Mouse (Mus musculus): ENCODE results near the gene Slc22a12.

Slc22a12 gene

DNA sequence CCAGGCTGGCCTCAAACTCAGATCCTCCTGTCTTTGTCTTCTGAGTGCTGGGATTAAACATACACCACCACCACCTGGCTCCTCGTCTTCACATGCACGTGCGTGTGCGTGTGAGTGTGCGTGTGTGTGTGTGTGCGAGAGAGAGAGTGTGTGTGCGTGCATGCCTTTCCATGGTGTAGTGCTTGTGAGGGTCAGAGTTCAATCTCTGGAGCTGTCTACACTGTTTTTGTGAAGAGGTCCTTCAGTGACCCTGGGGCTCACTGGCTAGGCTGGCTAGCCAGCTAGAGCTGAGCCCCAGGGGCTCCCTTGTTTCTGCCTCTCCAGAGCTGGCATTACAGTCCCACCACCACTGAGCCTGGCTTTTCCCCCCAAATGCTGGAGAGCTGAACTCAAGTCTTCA is 1.3 kb downstream of the Slc22a12 start:
- no peak for DNase-seq (ENCODE audit: low read depth, low spot score)

DNA sequence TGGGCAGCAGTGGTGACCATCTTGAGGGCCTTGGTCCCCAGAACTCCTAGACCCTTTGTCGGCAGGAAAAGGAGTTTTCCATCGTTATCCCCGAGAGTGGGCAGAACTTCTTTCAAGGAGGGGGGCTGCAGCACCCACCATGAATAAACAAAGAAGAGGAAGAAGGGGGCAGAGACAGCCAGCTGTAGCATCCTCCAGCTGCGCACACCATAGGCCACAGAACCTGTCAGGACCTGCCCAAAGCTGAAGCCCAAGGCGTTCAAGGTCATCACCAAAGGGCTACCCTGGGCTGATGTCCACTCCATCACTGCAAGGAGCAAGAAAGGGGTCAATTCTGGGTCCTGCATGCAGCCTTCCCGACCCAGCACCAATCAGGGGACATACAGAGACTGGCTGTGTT is 2.6 kb downstream of the Slc22a12 start:
- DNase-seq (ENCODE audit: low read depth, low spot score) = no peak

DNA sequence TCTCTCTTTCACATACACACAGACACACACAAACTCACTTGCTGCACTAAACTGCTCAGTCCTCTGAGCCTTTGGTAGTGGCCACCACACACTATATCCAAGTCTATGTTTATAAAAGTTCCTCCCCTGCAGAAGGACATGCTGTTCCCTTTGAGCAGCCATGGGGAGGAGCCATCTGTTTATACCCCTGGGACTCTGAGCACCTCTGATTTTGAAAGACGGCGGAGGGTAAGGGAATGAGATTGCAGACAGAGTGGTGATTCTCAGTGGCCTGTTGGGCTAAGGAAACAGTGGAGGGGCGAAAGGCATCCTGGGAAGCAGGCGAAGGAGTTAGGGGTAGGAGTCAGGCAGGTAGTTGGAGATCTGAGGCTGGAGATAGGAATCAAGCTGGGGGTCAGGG is 3.2 kb downstream of the Slc22a12 start:
- DNase-seq (ENCODE audit: low read depth, low spot score) = no peak

DNA sequence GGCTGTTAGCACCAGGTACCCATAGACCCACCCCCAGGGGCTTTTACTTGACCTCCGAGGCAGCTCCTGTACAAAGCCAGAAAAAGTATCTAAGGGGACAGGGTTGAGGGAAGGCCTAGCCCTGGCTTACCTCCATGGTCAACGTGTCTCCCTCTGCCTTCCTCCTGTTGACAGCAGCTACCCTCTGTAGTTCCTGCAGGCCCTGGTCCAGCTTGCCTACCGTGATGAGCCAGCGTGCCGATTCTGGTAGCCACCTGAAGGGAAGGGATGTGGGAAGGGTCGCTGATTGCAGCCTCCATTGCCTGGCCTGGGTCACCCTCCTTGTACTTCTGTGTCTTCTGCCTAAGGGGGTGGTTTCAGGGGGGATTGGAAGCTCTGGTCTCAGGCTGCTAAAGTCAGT is 4.3 kb downstream of the Slc22a12 start:
- no peak for DNase-seq (ENCODE audit: low read depth, low spot score)

GRCm38 (mm10) chr19:6537526-6537925 is 5.3 kb downstream of the Slc22a12 start:
- DNase-seq (ENCODE audit: low read depth, low spot score) = no peak

DNA sequence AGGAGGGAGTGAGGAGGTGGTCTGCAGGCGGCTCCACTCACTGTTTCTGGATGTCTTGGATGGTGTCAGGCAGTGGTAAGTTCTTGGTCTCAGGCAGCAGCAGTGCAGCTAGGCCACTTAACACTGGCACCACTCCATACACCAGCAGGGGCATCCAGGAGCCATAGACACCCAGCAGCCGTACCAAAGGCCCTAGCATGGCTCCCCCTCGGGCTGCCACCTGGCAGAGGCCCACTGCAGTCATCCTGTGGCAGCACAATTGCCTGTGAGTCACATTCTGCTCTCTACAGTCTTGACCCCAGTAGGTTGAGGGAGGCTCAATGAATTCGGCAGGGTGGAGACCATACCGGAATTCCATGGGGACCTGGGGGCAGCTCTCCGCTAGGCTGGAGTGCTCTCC is 6.1 kb downstream of the Slc22a12 start:
- DNase-seq (ENCODE audit: low read depth, low spot score) = no peak

DNA sequence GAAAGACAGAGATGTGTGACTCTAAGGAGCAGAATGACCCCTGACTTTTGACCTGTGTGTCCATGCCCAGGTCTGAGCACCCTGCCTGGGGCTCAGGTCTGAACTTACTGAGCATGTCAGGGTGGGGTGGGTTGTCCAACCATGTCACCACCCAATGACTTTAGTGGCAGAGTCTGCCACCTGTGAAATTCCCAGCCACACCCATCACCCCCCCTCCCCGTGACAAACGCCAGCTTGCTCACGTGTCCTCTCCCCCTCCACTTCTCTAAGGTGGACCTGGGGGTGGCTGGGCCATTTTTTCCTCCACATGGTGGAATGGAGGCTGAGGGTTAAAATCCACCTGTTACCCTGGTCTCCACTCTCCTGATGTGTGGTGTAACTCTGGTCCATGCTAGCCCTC is 6.6 kb downstream of the Slc22a12 start:
- no peak for DNase-seq (ENCODE audit: low read depth, low spot score)

DNA sequence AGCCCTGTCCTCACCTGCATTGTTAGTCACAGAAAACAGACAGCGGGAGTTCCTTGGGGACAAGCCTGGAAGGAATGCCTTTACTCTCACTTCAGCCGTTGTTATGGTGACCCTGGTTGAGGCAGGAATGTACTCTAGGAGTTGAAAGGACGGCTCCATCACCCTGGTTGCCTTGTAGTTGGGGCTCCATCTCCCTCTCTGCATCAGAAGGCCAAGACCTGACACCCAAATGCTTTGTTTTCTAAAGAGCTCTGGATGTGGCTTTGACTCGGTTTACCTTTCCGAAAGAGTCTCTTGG is 8.8 kb downstream of the Slc22a12 start:
- no peak for DNase-seq (ENCODE audit: low read depth, low spot score)

DNA sequence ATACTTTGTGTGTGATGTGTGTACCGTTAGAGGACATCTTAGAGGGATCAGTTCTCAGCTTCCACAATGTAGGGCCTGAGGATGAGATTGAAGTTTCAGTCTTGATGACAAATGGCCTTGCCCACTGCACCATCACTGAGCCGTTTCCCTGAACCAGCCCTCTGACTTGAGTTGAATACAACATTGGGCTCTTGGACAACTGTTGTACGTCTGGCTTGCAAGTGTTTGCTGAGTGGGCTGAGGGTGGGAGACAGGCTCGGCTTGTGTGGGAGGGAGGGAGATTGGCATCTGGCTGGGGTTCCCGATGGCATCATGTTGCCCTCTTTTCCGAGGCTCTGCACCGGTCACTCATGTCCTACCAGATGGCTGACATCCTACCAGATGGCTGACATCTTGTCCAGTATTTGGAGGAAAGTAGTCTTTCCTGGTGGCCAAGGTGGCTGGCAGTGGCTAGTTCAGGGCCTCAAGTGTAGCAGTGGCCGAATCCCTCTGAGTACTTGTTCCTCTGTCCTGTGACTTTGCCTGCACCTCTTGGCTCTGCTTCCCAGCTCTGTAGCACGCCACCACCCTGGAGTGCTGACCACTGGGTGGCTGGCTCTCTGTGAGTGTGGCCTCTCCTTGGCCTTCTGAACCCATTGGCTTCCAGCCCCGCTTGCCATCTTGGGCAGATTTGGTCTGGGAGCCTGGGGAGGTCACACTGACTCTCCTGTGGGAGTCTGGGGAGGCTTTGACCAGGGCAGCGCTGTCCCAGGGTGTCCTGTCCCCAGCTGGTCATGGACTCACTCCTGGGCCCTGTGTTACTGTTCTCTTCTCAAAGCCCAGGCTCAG is 9.3 kb downstream of the Slc22a12 start:
- no peak for DNase-seq (ENCODE audit: low read depth, low spot score)

DNA sequence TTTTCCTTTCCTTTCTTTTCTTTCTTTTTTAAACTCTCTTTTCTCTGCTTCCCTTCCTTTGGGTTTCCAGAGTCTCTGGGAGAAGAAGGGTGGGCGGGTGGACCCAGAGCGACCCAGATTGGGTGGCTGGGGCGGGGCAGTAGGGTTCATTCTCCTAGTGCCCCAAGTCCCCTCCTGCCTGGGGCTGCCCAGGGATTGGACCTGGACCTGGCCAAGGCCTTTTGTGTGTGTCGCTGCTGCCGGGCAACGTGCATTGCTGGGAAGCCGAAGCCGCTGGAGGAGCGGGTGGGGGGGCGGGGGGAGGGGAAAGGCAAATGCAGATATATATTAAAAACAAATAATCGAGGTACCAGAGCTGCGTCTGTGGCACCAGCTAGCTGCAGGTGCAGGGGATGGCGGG is 10.2 kb downstream of the Slc22a12 start:
- no peak for DNase-seq (ENCODE audit: low read depth, low spot score)

GRCm38 (mm10) chr19:6531832-6532471 is 10.9 kb downstream of the Slc22a12 start:
- DNase-seq (ENCODE audit: low read depth, low spot score) = no peak

- DNase-seq (ENCODE audit: low read depth, low spot score) = no peak
Observed at GRCm38 (mm10) chr19:6531011-6531631, 11.7 kb downstream of the Slc22a12 start.

GRCm38 (mm10) chr19:6530359-6530758 is 12.5 kb downstream of the Slc22a12 start:
- DNase-seq (ENCODE audit: low read depth, low spot score) = no peak

DNA sequence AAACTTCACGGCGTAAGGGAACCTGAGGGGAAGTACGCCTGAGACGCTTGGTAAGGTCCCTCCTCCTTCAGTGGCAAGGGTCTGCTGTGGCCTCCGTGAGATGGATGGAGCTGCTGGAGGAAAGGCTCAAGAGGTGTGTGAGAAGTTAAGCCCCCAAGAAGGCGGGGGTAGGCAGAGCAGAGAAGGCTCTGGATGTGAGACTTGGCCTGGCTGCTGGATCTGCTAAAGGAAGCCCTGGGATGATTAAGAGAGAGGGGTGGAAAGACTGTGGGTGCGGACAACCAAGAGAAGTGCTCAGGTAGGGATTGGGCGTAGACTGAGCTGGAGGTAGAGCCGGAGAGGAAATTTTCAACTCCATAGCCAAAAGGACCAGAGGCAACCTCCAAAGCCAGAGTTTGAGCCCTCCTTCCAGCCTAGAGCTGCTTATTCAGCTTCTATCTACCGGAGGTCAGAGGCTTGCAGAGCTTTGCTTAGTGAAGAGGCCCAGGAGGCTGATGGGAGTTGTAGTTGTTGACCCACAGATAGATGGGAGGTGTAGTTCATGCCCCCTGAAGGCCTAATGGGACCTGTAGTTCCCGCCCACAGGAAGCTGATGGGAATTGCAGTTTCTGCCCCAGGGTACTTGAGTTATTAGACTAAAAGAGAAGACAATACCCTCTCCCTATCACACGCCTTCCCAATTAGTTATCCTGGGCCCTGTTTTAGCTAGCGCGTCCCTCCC is 13.4 kb downstream of the Slc22a12 start:
- no peak for DNase-seq (ENCODE audit: low read depth, low spot score)

- no peak for DNase-seq (ENCODE audit: low read depth, low spot score)
Observed at GRCm38 (mm10) chr19:6527839-6528531, 14.8 kb downstream of the Slc22a12 start.

DNA sequence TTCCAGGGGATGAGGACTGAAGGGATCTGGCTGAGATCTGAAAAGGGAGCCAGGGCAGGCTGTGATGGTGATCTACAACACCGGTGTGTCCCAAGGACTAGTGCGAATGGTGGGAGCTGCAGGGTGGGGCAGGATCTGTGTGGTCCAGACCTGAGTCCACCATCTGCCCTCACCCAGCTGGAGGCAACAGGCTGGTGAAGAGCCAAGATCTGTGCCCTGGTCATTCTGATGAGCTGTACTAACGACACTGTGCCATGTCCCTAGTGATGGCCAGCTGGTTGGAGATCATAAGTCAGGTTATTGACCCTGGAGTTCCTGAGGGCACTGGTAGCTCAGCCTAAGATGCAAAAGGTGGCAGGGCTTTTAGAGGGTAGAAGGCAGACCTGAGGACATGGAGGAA is 15.4 kb downstream of the Slc22a12 start:
- DNase-seq (ENCODE audit: low read depth, low spot score) = no peak

- no peak for DNase-seq (ENCODE audit: low read depth, low spot score)
Observed at GRCm38 (mm10) chr19:6526010-6526409, 16.8 kb downstream of the Slc22a12 start.

DNA sequence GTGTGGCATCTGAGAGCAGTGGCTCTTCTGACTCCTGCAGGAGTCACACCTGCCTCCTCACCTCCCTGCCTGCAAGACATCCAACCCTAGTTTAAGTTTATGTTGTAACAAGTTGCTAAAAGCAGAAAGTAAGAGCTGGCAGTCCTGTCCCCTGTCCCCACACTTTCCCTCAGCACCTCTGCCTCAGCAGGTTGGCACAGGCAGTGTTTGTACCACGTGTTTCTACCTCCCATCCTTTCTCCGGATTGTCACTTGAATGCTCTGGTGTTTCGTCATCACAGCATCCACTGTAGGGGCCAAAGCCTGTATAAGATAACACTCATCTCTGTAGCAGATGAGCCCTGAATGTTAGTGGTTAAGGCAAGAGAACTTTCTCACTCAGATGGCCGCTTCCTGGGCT is 17.8 kb downstream of the Slc22a12 start:
- DNase-seq (ENCODE audit: low read depth, low spot score) = no peak

DNA sequence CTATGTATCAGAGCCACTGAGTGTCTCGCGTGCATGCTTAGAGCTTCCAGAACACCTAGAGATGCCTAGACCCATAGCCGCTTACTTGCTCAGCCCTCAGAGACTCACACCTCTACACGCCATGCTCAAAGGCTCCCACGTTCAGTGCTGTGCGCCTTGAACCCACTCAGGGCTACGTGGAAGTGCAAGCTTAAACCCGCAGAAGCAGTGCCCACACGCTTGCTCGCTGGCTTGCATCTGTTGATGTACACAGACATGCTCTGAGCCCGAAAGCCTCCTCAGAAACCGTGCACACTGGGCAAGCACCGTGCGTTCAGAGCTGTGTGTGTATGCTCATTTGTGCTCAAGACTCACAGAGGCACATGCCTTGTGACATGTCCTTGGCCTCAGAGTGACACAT is 20.5 kb downstream of the Slc22a12 start:
- DNase-seq (ENCODE audit: low read depth, low spot score) = no peak

- DNase-seq (ENCODE audit: low read depth, low spot score) = no peak
Observed at GRCm38 (mm10) chr19:6521630-6522029, 21.2 kb downstream of the Slc22a12 start.

DNA sequence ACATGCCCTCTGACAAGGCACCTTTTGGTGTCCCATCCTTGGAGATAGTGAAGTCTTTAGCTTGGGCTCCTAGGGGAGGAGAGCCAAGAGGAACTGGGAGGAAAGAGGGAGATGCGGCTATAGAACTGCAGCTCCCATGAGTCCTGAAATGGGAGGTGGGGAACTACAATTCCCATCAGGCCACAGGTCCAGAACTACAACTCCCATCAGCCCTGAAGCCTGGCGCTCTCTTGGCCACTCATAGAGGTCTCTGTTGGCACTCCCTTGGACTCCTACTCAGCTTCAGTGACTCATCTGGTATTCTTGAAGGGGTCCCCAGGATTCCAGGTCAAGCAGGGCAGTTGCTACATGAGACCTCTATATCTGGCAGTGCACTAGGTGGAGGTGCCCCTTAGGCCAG is 23.3 kb downstream of the Slc22a12 start:
- no peak for DNase-seq (ENCODE audit: low read depth, low spot score)

- peak; percentile 81 for DNase-seq (ENCODE audit: low read depth, low spot score)
Observed at GRCm38 (mm10) chr19:6518601-6519000, 24.2 kb downstream of the Slc22a12 start.
